Mouse (Mus musculus) liver (tissue): Measurements from ENCODE around the gene Prr19.
A peak's percentile ranks its signal among the peaks of the same experiment; 100 is the strongest.

Experiments used
- DNase-seq: peaks from one replicate; pipeline ENCODE4 v3.0.0-alpha.2; 2020; ENCODE audit warnings: mixed read lengths

Gene Prr19

DNA sequence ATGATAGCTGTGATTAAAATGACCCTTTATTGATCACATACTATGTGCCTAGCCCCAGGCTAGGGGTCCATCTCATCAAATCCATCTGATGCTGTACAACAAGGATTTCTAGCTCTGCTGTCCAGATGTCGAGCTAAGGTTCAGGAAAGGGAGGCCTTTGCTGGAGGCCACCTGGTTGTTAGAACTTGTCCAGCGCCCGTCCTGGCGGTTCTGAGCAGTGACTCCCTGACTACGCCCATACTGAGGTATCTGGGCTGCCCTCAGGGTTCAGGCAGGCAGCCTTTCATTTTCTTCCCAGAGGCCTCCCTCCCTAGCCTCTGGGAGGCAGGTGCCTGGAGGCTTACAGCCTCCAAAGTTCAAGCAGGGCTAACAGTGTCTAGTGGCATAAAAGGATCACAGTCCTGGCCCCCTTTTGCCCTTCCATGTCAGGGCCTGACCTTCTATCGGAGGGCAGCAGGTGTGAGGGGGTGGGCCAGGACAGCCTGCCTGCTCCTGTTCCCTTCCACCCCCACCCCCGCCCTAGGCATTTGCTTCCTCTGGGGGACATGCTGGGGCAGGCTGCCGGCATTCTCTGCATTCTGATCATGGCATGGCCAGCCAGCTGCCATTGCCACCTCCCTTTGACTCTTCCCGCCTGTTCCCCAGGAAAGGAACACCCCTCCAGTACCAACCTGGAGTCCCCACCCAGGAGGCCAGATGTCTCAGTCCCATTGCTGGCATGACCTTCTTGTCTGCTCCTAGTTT lies 25.5 kb upstream of the Prr19 start:
- DNase-seq, result no peak

DNA sequence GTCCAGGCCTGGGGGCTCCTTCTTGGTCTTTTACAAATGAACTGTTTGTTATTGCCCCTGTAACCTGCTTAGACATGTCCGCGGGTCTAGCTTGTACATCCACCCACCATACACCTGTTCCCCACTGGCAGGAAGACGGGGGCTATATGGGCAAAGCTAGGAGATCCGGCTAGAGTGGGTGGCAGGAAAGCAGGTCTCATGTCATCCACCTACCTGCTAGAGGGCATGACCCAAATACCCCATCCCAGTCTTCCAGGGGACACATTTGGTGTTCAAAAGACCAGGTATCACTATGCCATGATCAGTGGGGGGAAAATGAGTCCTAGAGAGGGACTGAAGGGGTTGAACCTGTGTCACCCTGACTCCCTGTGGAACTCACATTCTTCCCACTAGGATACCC lies 23.8 kb upstream of the Prr19 start:
- no peak for DNase-seq

DNA sequence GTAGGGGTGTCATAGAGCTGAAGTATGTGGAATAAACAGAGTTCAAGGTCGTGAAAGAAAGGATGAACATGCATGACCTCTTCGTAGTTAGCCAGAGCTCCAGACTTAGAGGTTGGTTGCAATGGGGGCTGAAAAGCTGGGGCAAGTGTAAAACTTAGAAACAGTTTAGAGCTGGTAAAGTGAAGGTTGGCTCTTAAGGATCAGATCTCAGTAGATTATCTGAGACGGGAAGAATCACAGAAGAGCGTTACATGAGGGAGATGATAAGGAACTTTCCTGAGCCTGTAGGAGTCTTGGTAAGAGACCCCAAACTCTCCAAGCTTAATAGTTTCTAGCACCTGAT lies 23.2 kb upstream of the Prr19 start:
- no peak for DNase-seq

GRCm38 (mm10) chr7:25278341-25279075 lies 22.7 kb upstream of the Prr19 start:
- peak; percentile 94 for DNase-seq

DNA sequence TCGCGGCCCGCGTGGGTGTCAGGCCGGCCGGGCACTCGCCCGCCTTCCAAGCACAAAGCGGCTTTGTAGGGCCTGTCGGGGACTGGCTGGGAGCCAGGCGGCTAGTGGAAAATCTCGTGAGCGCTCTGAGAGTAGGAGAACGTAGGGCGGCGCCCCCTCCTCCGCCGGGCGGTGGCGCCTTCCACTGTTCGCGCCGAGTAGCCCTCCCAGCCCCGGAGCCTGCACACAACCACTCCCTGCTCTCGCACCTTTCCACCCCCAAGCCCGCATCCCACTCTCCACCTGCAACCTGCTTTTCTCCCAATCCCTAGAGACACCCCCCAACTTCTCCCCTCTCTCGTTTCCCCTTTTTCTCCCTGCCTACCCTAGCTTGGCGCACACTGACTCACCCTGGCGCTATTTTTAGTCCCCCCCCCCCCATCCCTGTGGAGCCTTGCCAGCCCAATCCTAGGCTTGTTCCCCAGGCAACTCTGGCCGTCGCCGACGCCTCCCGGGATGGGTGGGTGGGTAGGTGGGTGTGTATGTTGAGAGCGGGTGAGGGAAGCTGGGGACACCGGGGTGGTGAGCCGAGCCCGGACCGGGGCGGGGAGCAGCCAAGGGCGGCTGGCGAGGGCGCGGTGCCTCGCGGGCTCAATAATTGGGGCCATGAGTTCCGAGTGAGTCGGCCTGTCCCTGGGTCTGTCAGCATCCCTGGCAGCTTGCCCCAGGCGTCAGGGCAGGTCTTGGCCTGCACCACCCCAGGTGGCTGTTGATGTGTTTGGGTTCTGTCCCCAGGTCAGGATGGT lies 21.9 kb upstream of the Prr19 start:
- DNase-seq, result peak; percentile 86

GRCm38 (mm10) chr7:25279861-25280791 lies 21.1 kb upstream of the Prr19 start:
- peak; percentile 59 for DNase-seq

- no peak for DNase-seq
Observed at GRCm38 (mm10) chr7:25281166-25281733, 20.0 kb upstream of the Prr19 start.

- peak; percentile 99 for DNase-seq
Observed at GRCm38 (mm10) chr7:25281734-25282601, 19.2 kb upstream of the Prr19 start.

- DNase-seq, result peak; percentile 57
Observed at GRCm38 (mm10) chr7:25282731-25283211, 18.4 kb upstream of the Prr19 start.

- DNase-seq, result no peak
Observed at GRCm38 (mm10) chr7:25283637-25284036, 17.6 kb upstream of the Prr19 start.

- DNase-seq, result no peak
Observed at GRCm38 (mm10) chr7:25284171-25284570, 17.0 kb upstream of the Prr19 start.

DNA sequence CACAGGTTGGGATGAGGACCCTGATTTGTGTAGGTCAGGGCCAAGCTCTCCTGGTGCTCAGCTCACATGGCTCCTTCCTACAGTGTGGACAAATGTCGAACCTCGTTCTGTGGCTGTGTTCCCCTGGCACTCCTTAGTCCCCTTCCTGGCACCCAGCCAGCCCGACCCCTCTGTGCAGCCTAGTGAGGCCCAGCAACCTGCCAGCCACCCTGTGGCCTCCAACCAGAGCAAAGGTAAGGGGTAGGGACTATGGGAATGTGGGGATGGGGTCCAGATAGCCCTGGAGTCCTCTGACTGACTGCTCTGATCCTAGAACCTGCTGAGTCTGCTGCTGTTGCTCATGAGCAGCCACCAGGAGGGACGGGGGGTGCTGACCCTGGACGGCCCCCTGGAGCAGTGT lies 16.4 kb upstream of the Prr19 start:
- no peak for DNase-seq

GRCm38 (mm10) chr7:25285511-25286238 lies 15.5 kb upstream of the Prr19 start:
- DNase-seq, result no peak

DNA sequence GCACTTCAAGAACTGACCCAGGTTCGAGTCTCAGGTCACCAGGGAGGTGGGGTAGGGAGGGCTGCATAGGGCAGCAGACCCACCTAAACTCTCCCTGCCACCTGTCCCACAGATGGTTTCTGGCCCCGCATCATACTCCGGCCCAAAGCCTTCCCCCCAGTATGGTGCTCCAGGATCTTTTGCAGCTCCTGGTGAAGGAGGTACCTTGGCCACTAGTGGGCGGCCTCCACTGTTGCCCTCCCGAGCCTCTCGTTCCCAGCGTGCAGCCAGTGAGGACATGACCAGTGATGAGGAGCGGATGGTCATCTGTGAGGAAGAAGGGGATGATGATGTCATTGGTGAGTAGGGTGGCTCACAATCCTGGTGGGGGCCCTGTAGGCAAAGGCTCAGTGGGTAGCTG lies 14.2 kb upstream of the Prr19 start:
- DNase-seq, result no peak

- DNase-seq, result no peak
Observed at GRCm38 (mm10) chr7:25288011-25288410, 13.2 kb upstream of the Prr19 start.

- DNase-seq, result no peak
Observed at GRCm38 (mm10) chr7:25288721-25289120, 12.5 kb upstream of the Prr19 start.

- DNase-seq, result no peak
Observed at GRCm38 (mm10) chr7:25289925-25290324, 11.3 kb upstream of the Prr19 start.

DNA sequence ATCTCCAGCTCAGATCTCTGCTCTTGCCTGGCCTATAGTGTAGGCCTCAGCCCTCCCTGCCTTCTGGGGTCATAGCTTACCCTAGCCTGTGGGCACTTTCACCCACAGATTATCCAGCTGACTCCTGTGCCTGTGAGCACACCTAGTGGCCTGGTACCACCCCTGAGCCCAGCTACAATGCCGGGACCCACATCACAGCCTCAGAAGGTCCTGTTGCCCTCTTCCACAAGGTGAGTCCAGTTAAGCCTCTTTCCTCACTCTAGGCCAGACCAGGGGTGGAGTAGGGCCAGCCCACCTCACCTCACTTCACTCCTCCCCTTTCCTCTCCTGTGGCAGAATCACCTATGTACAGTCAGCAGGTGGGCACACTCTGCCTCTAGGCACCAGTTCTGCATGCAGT lies 10.7 kb upstream of the Prr19 start:
- no peak for DNase-seq

- no peak for DNase-seq
Observed at GRCm38 (mm10) chr7:25290911-25291310, 10.3 kb upstream of the Prr19 start.

DNA sequence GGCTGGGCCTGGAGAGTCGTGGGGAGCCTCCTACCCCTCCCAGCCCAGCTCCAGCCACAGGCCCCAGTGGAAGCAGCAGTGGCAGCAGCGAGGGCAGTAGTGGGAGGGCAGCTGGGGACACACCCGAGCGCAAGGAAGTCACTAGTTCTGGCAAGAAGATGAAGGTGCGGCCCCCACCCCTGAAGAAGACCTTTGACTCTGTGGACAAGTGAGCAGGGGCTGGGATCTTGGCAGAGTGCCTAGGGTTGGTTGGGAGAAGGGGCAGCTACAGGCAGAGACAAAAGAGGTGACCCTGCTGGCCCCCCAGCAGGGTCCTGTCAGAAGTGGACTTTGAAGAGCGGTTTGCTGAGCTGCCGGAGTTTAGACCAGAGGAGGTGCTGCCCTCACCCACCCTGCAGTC lies 9.1 kb upstream of the Prr19 start:
- no peak for DNase-seq
